Mouse (Mus musculus): ENCODE data around the gene Sycn. TPM values are rescaled to one million over a fixed set of nuclear protein-coding genes. Genes with fewer than 3 reads are reported as not detected.

Gene Sycn
- total RNA-seq, 2 experiments from 2014 or later: not detected

GRCm38 (mm10) chr7:28584468-28584867, 43.8 kb downstream of the Sycn start:
- no peak for DNase-seq (ENCODE audit: low spot score in 2 of 2)

GRCm38 (mm10) chr7:28585001-28585400, 44.3 kb downstream of the Sycn start:
- DNase-seq (ENCODE audit: low spot score in 2 of 2): no peak

GRCm38 (mm10) chr7:28586663-28587411, 46.2 kb downstream of the Sycn start:
- DNase-seq (ENCODE audit: low spot score in 2 of 2): no peak

- no peak for DNase-seq (ENCODE audit: low spot score in 2 of 2)
Observed at GRCm38 (mm10) chr7:28587644-28588043, 47.0 kb downstream of the Sycn start.

Small RNA genes within 50 kb of the gene (microRNA-seq; reads per million reads assigned to microRNA genes)
- gene Mir7049: 0.99 to 1.4 reads per million in 2 experiments

Other genes with a start within 250 kb of the Sycn start
- under 1 TPM in 1 of 2 experiments, not detected in 1; 0.25 TPM for gene Selenov, start 249.7 kb upstream of the Sycn start, total RNA-seq (2021)
- gene Dll3, start 238.6 kb upstream of the Sycn start, total RNA-seq (2021): 1 to 10 TPM; 2.1 to 2.6 TPM
- 10 to 100 TPM; 42.4 to 44.3 TPM for gene Timm50, start 228.8 kb upstream of the Sycn start, total RNA-seq (2021)
- 100 to 1,000 TPM; 116 to 119 TPM for gene Supt5, start 202.1 kb upstream of the Sycn start, total RNA-seq (2021)
- 100 to 1,000 TPM; 481 to 546 TPM for gene Rps16, start 190.2 kb upstream of the Sycn start, total RNA-seq (2021)
- gene Plekhg2, start 168.3 kb upstream of the Sycn start, total RNA-seq (2021): 1 to 10 TPM; 4.8 to 5.1 TPM
- 1 to 10 TPM; 3.5 to 3.7 TPM for gene Zfp36, start 160.6 kb upstream of the Sycn start, total RNA-seq (2021)
- gene Med29, start 148.2 kb upstream of the Sycn start, total RNA-seq (2021): 10 to 100 TPM; 21.4 to 22.1 TPM
- 10 to 100 TPM; 64.9 to 69.3 TPM for gene Paf1, start 147.9 kb upstream of the Sycn start, total RNA-seq (2021)
- gene Gmfg, start 103.4 kb upstream of the Sycn start, total RNA-seq (2021): 1 to 10 TPM; 2.2 to 2.4 TPM
- 10 to 100 TPM; 75.5 to 81.1 TPM for gene Lrfn1, start 88.9 kb upstream of the Sycn start, total RNA-seq (2021)
- not detected for gene Ifnl2, start 30.4 kb upstream of the Sycn start, total RNA-seq (2021)
- gene Ifnl3, start 18.0 kb upstream of the Sycn start, total RNA-seq (2021): not detected
- under 1 TPM in 1 of 2 experiments, not detected in 1; 0.28 TPM for gene Nccrp1, start 6.4 kb downstream of the Sycn start, total RNA-seq (2021)
- gene Samd4b, start 57.3 kb downstream of the Sycn start, total RNA-seq (2021): 10 to 100 TPM; 74.1 to 77.1 TPM
- 10 to 100 TPM; 12.7 to 14.6 TPM for gene Pak4, start 57.3 kb downstream of the Sycn start, total RNA-seq (2021)
- gene Acp7, start 90.4 kb downstream of the Sycn start, total RNA-seq (2021): 1 to 10 TPM; 1.4 to 4.6 TPM
- gene Fbxo27, start 152.0 kb downstream of the Sycn start, total RNA-seq (2021): 10 to 100 TPM; 18.9 to 21.7 TPM
- gene Fbxo17, start 175.9 kb downstream of the Sycn start, total RNA-seq (2021): 1 to 10 TPM; 1.5 to 1.9 TPM
- 10 to 100 TPM; 60.6 to 67.1 TPM for gene Mrps12, start 200.9 kb downstream of the Sycn start, total RNA-seq (2021)
- gene Sars2, start 201.1 kb downstream of the Sycn start, total RNA-seq (2021): 10 to 100 TPM; 11.1 to 11.2 TPM
- gene Ccer2, start 215.3 kb downstream of the Sycn start, total RNA-seq (2021): under 1 TPM; 0.30 to 0.63 TPM
- gene Sirt2, start 225.8 kb downstream of the Sycn start, total RNA-seq (2021): 100 to 1,000 TPM; 125 to 129 TPM
- 10 to 100 TPM; 29.0 to 29.2 TPM for gene Nfkbib, start 226.6 kb downstream of the Sycn start, total RNA-seq (2021)
- gene Rinl, start 248.1 kb downstream of the Sycn start, total RNA-seq (2021): 1 to 10 TPM; 2.4 to 3.0 TPM

All from layer of hippocampus, adult 18-20 months (tissue).